Mouse (Mus musculus): Measurements from ENCODE around the gene Doc2b. TPM values are rescaled to one million over a fixed set of nuclear protein-coding genes. Genes with fewer than 3 reads are reported as not detected.

The Doc2b gene
- polyA plus RNA-seq, 1 experiment from 2014 or later: 0.68 TPM

GRCm38 (mm10) chr11:75795321-75795636 lies 570 bp downstream of the Doc2b start:
- peaks cover 35% of the 10 kb centered on the region for H3K27me3 ChIP-seq (ENCODE audit: control insufficient read depth, insufficient read depth, low read depth, low read length)

DNA sequence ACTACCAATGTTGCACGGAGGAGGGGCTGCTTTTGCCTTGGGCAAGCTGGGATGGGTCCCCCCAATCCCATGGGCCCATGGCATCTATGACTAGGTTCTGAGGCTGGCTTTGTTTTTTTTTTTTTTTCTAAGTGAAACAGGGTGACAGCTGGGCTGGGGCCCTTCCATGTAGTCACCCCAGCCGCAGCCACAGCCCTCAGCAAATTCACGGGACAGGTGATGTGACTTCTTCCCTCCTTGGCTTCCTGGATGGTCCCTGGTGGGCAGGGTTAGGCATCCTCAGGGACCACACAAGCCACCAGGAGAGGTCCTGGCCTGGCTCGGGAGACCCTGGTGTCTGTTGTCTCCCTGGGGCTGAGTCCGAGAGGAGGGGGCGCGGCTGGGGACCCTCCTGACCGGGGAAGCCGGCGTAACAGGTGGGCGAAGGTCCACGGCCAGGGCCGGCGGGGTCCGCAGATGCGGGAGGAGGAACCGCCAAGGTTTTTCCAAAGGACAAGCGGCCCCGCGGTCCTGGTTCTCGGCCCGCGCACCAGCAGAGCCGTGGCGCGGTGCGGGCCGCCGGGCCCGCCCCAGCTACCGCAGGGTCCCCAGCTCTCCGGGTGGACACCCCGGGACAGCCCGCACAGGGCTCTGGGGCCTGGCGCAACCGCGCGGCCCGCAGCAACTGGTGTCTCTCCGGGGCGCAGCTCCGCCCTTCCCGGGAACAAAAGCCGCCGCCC lies 1.1 kb downstream of the Doc2b start:
- WGBS: 7% methylated on average over 38 of the region's 45 CpGs
- no peaks in the 10 kb centered on the region for H3K36me3 ChIP-seq (ENCODE audit: control insufficient read depth, insufficient read depth, low read length)
- H3K4me3 ChIP-seq (ENCODE audit: low read length): peak overlapping the region; percentile 57
- H3K9me3 ChIP-seq (ENCODE audit: control insufficient read depth, low read length): no peaks in the 10 kb centered on the region
- peaks cover 35% of the 10 kb centered on the region for H3K27me3 ChIP-seq (ENCODE audit: control insufficient read depth, insufficient read depth, low read depth, low read length)
- ATAC-seq (ENCODE audit: low read depth): peak; percentile 17; the same call in 1 of the 2 replicates
- peaks cover 13% of the 10 kb centered on the region for H3K4me1 ChIP-seq (replicated peaks; ENCODE audit: control insufficient read depth, insufficient read depth, low read length)
- H3K4me2 ChIP-seq (ENCODE audit: low read depth, low read length): peak overlapping the region; percentile 83
- peak overlapping the region; percentile 72 for H3K9ac ChIP-seq (ENCODE audit: low read length)
- H3K27ac ChIP-seq (ENCODE audit: low read length): no peak overlapping the region

More at GRCm38 (mm10) chr11:75795321-75795636, 570 bp downstream of the Doc2b start:
- peak; percentile 13; the same call in 1 of the 2 replicates for ATAC-seq (ENCODE audit: low read depth)
- Histone ChIP-seq H3K27ac (ENCODE audit: low read length) (no peak overlapping the region), H3K9me3 (ENCODE audit: control insufficient read depth, low read length) (no peaks in the 10 kb centered on the region), H3K36me3 (ENCODE audit: control insufficient read depth, insufficient read depth, low read length) (no peaks in the 10 kb centered on the region), H3K9ac (ENCODE audit: low read length) (peak overlapping the region; percentile 72), H3K4me3 (ENCODE audit: low read length) (peak overlapping the region; percentile 57), H3K4me2 (ENCODE audit: low read depth, low read length) (peak overlapping the region; percentile 83), H3K4me1 (replicated peaks; ENCODE audit: control insufficient read depth, insufficient read depth, low read length) (peaks cover 13% of the 10 kb centered on the region)
- WGBS: 1% methylated on average over 38 of the region's 42 CpGs

DNA sequence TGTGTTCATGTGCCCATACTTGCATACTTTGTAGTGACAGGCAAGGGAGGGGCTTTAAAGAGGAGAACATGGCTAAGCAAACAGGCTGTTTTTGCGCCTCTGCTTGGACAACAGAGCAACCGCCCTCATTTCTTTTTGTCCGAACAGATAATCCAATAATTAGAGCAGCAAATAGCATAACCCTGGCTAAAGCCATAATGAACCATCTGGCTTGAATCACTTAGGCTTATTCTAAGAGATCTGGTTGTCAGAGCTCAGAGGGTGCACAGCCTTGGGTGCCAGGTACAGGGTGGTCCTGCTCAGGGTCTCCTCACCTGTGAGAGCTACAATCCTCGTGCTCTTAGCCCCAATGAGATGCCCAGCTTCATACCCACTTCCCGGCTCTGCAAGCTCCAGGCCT lies 2.5 kb downstream of the Doc2b start:
- Histone ChIP-seq H3K4me2 (ENCODE audit: low read depth, low read length) (no peak overlapping the region), H3K4me1 (replicated peaks; ENCODE audit: control insufficient read depth, insufficient read depth, low read length) (peaks cover 13% of the 10 kb centered on the region), H3K36me3 (ENCODE audit: control insufficient read depth, insufficient read depth, low read length) (no peaks in the 10 kb centered on the region), H3K27ac (ENCODE audit: low read length) (no peak overlapping the region), H3K27me3 (ENCODE audit: control insufficient read depth, insufficient read depth, low read depth, low read length) (peaks cover 35% of the 10 kb centered on the region), H3K9ac (ENCODE audit: low read length) (no peak overlapping the region), H3K9me3 (ENCODE audit: control insufficient read depth, low read length) (no peaks in the 10 kb centered on the region), H3K4me3 (ENCODE audit: low read length) (no peak overlapping the region)
- 63% methylated on average over 5 of the region's 5 CpGs for WGBS
- ATAC-seq (ENCODE audit: low read depth): no peak

DNA sequence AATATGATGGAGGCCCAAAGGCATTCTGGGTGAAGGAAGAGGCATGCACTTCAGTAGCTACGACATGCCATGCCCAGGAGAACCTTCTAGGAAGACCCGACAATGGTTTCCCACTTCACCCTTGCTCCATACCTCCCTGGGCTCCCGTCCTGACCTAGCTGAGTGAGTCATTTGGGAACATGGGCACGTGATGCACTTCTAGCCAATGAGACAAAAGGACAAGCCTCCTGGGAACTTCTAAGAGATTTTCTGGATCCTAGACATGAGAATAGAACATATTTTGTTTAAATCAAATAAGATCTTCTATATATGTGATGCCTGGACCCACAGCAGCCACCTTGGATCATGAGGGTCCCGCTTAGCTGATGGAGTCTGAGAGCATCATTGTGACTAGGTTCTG lies 3.3 kb downstream of the Doc2b start:
- no peak overlapping the region for H3K4me2 ChIP-seq (ENCODE audit: low read depth, low read length)
- H3K4me1 ChIP-seq (replicated peaks; ENCODE audit: control insufficient read depth, insufficient read depth, low read length): peaks cover 13% of the 10 kb centered on the region
- H3K4me3 ChIP-seq (ENCODE audit: low read length): no peak overlapping the region
- 71% methylated on average over 5 of the region's 5 CpGs for WGBS
- peaks cover 35% of the 10 kb centered on the region for H3K27me3 ChIP-seq (ENCODE audit: control insufficient read depth, insufficient read depth, low read depth, low read length)
- ATAC-seq (ENCODE audit: low read depth): no peak
- no peak overlapping the region for H3K9ac ChIP-seq (ENCODE audit: low read length)
- H3K27ac ChIP-seq (ENCODE audit: low read length): no peak overlapping the region
- H3K36me3 ChIP-seq (ENCODE audit: control insufficient read depth, insufficient read depth, low read length): no peaks in the 10 kb centered on the region
- no peaks in the 10 kb centered on the region for H3K9me3 ChIP-seq (ENCODE audit: control insufficient read depth, low read length)

GRCm38 (mm10) chr11:75785897-75786296 lies 10.0 kb downstream of the Doc2b start:
- 69% methylated on average over 8 of the region's 8 CpGs for WGBS
- Histone ChIP-seq H3K4me3 (ENCODE audit: low read length) (no peak overlapping the region), H3K9me3 (ENCODE audit: control insufficient read depth, low read length) (no peaks in the 10 kb centered on the region), H3K36me3 (ENCODE audit: control insufficient read depth, insufficient read depth, low read length) (no peaks in the 10 kb centered on the region), H3K4me1 (replicated peaks; ENCODE audit: control insufficient read depth, insufficient read depth, low read length) (no peaks in the 10 kb centered on the region), H3K4me2 (ENCODE audit: low read depth, low read length) (no peak overlapping the region), H3K27ac (ENCODE audit: low read length) (no peak overlapping the region), H3K9ac (ENCODE audit: low read length) (no peak overlapping the region), H3K27me3 (ENCODE audit: control insufficient read depth, insufficient read depth, low read depth, low read length) (no peaks in the 10 kb centered on the region)
- no peak for ATAC-seq (ENCODE audit: low read depth)

GRCm38 (mm10) chr11:75783799-75784198 lies 12.1 kb downstream of the Doc2b start:
- no peak overlapping the region for H3K4me2 ChIP-seq (ENCODE audit: low read depth, low read length)
- no peaks in the 10 kb centered on the region for H3K4me1 ChIP-seq (replicated peaks; ENCODE audit: control insufficient read depth, insufficient read depth, low read length)
- no peak overlapping the region for H3K9ac ChIP-seq (ENCODE audit: low read length)
- no peaks in the 10 kb centered on the region for H3K27me3 ChIP-seq (ENCODE audit: control insufficient read depth, insufficient read depth, low read depth, low read length)
- no peak overlapping the region for H3K4me3 ChIP-seq (ENCODE audit: low read length)
- H3K36me3 ChIP-seq (ENCODE audit: control insufficient read depth, insufficient read depth, low read length): no peaks in the 10 kb centered on the region
- ATAC-seq (ENCODE audit: low read depth): no peak
- no peaks in the 10 kb centered on the region for H3K9me3 ChIP-seq (ENCODE audit: control insufficient read depth, low read length)
- WGBS: 77% methylated on average over 5 of the region's 5 CpGs
- no peak overlapping the region for H3K27ac ChIP-seq (ENCODE audit: low read length)

DNA sequence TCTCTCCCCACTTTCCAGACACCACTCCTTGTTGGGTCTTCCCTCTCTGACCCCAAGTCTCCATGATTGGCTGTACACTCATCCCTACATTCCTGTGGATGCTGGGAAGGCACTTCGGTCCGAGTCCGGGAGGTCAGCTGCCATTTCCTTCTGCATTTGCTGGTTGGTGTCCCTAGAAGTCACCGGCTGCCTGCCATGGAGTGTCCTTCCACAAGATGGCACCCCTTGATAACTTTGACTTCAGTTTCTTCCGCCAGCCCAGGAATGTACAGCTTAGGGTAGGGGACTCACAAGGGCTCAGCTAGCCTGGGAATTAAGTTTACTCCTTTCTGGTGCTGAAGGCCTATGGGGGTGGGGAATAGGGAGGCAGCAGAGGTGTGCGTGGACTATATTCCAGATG lies 13.9 kb downstream of the Doc2b start:
- Histone ChIP-seq H3K27me3 (ENCODE audit: control insufficient read depth, insufficient read depth, low read depth, low read length) (no peaks in the 10 kb centered on the region), H3K9me3 (ENCODE audit: control insufficient read depth, low read length) (no peaks in the 10 kb centered on the region), H3K9ac (ENCODE audit: low read length) (no peak overlapping the region), H3K27ac (ENCODE audit: low read length) (no peak overlapping the region), H3K4me1 (replicated peaks; ENCODE audit: control insufficient read depth, insufficient read depth, low read length) (no peaks in the 10 kb centered on the region), H3K4me2 (ENCODE audit: low read depth, low read length) (no peak overlapping the region), H3K4me3 (ENCODE audit: low read length) (no peak overlapping the region), H3K36me3 (ENCODE audit: control insufficient read depth, insufficient read depth, low read length) (no peaks in the 10 kb centered on the region)
- ATAC-seq (ENCODE audit: low read depth): peak; percentile 86
- WGBS: 18% methylated on average over 6 of the region's 6 CpGs

DNA sequence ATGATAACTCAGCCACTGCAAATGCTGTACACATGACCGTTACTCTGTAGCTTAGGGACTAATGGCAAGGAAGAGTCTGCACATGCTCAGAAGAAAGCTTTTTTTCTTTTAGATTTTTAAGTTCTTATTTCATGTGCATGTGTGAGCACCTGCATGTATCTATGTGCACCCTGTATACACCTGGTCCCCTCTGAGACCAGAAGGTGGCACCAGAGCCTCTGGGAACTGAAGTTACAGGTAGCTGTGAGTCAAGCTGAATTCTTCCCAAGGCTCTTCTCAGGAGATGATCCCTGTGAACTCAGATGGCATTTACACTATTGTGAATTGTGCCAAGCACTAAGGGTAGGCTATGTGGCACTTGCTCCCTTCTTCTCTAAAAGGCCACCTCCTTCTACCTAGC lies 19.9 kb downstream of the Doc2b start:
- 79% methylated on average over 1 of the region's 1 CpGs for WGBS
- no peaks in the 10 kb centered on the region for H3K36me3 ChIP-seq (ENCODE audit: control insufficient read depth, insufficient read depth, low read length)
- no peaks in the 10 kb centered on the region for H3K9me3 ChIP-seq (ENCODE audit: control insufficient read depth, low read length)
- H3K9ac ChIP-seq (ENCODE audit: low read length): no peak overlapping the region
- no peak overlapping the region for H3K27ac ChIP-seq (ENCODE audit: low read length)
- H3K4me2 ChIP-seq (ENCODE audit: low read depth, low read length): no peak overlapping the region
- no peak for ATAC-seq (ENCODE audit: low read depth)
- no peaks in the 10 kb centered on the region for H3K4me1 ChIP-seq (replicated peaks; ENCODE audit: control insufficient read depth, insufficient read depth, low read length)
- H3K27me3 ChIP-seq (ENCODE audit: control insufficient read depth, insufficient read depth, low read depth, low read length): no peaks in the 10 kb centered on the region
- no peak overlapping the region for H3K4me3 ChIP-seq (ENCODE audit: low read length)

DNA sequence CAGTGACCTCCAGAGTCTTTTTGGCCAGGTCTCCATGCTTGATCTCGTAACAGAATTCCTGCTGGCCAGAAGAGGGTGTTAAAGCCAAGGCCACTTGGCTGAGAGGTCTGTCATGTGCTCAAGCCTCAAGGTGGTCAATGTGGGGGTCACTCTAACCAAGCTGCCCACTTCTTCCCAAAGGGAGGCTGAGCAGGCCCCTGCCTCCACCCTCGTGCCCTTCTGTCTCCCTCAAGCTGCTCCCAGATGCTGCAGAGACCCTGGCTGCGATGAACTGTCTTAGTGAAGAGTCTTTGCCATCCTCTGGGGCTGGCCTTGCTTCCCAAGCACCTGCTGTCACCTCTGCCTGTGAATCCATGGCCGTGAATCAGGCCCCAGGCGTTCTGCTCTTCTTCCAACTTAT lies 23.3 kb downstream of the Doc2b start:
- H3K27me3 ChIP-seq (ENCODE audit: control insufficient read depth, insufficient read depth, low read depth, low read length): no peaks in the 10 kb centered on the region
- no peak overlapping the region for H3K4me2 ChIP-seq (ENCODE audit: low read depth, low read length)
- WGBS: 67% methylated on average over 5 of the region's 5 CpGs
- H3K36me3 ChIP-seq (ENCODE audit: control insufficient read depth, insufficient read depth, low read length): no peaks in the 10 kb centered on the region; the same call in 1 of the 2 replicates
- no peak overlapping the region for H3K27ac ChIP-seq (ENCODE audit: low read length)
- no peak overlapping the region for H3K9ac ChIP-seq (ENCODE audit: low read length)
- no peak overlapping the region for H3K4me3 ChIP-seq (ENCODE audit: low read length)
- H3K9me3 ChIP-seq (ENCODE audit: control insufficient read depth, low read length): no peaks in the 10 kb centered on the region
- ATAC-seq (ENCODE audit: low read depth): no peak
- peaks cover 4% of the 10 kb centered on the region; the same call in 1 of the 2 replicates for H3K4me1 ChIP-seq (replicated peaks; ENCODE audit: control insufficient read depth, insufficient read depth, low read length)

All from lung, embryonic 16.5 days (tissue).